Mouse (Mus musculus): Measurements from ENCODE around the gene Entpd6.

GRCm38 (mm10) chr2:150798084-150798483 lies 49.2 kb downstream of the Entpd6 start:
- TF ChIP-seq CTCF (IDR thresholded peaks at IDR 0.05; ENCODE audit: borderline replicate concordance, control insufficient read depth, extremely low read depth, insufficient read depth, low read length, poor library complexity) (no peak), POLR2A (IDR thresholded peaks at IDR 0.05; ENCODE audit: control insufficient read depth, extremely low read depth, insufficient read depth, low read length, poor library complexity) (no peak)

Measured in thymus, adult 2 months (tissue).